Mouse (Mus musculus): ENCODE measurements around the gene Carmil2.

- no peak for TF ChIP-seq POLR2A (IDR thresholded peaks at IDR 0.05; ENCODE audit: extremely low read depth, insufficient read depth, low read length)
- no peak for TF ChIP-seq CTCF (IDR thresholded peaks at IDR 0.05; ENCODE audit: extremely low read depth, insufficient read depth, low read length)
These were observed 1.4 kb downstream of the Carmil2 start for GRCm38 (mm10) chr8:105687512-105687911.
